Mouse (Mus musculus) heart, adult 8-10 months (tissue): ENCODE data around the gene Rraga. TPM values are rescaled to one million over a fixed set of nuclear protein-coding genes. Genes with fewer than 3 reads are reported as not detected.
"Not testable (repeated sequence)": the region's sequence is repeated elsewhere in the genome, so short reads cannot be mapped to it uniquely, and the experiment has no call there.

Experiments used
- DNase-seq: peaks from one replicate; pipeline ENCODE4 v3.0.0; 2022; ENCODE audit warnings: low spot score
- total RNA-seq, 4 experiments: library from RNA; stranded (reverse); gene quantifications; 2 replicates each; pipeline ENCODE4 v1.2.4; 2022

Rraga gene
- total RNA-seq, 4 experiments from 2014 or later = 54.5 to 58.4 (median 57.6) TPM

- no peak for DNase-seq
These were observed 12.8 kb downstream of the Rraga start for GRCm38 (mm10) chr4:86588236-86588635.

GRCm38 (mm10) chr4:86591304-86591703 lies 15.8 kb downstream of the Rraga start:
- DNase-seq = no peak

DNA sequence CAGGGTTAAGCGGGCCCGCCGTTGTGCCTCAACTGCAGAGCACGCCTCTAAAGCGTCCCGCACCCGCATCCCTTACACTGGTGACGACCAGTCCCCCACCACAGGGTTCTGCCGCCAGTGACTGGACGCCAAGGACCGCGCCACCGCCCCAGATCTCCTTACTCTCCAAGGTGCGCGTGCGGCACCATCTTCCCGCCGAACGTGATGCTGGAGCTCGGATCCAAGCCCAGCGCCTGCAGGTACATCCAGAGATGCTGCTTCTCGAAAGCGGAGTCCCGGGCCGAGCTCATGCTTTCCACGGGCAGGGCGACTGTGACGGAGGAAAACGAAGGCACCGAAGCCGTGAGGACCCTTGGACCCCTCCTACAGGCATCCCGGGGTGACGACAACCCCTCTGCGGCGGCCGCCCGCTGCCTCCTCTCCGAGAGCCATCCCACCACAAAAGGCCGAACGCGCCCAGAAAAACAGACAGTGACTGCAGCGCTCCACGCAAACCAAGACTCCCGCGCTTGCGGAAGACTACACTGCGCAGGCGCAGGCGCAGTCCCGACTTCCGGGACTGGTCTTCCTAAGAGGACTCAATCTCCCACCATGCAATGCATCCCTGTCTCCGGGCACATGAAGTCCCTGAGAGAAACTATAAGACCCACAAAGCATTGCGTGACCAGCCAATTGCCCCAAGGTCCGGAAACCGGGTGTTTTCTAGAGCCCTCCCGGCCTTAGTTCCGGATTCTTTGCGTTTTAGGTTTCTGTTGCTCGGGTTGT lies 36.2 kb downstream of the Rraga start, which contains the start of gene Haus6:
Haus6 (minus strand) TSS at position 532 of the 765 bp plus-strand sequence.
- peak; percentile 95 for DNase-seq

DNA sequence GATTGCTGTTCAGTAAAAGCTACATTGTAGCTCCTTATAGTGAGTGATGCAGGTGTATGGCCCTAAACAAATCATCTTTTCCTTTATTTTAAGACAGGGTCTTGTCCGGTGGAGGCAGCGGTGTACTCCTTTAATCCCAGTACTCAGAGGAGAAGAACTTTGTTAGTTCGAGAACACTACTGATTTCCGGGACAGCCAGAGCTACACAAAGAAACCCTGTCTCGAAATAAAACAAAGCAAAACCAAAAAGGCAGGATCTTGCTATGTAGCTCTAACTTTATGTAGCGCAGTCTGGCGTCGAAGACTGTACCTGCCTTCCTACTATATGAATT lies 36.8 kb downstream of the Rraga start:
- DNase-seq = no peak

DNA sequence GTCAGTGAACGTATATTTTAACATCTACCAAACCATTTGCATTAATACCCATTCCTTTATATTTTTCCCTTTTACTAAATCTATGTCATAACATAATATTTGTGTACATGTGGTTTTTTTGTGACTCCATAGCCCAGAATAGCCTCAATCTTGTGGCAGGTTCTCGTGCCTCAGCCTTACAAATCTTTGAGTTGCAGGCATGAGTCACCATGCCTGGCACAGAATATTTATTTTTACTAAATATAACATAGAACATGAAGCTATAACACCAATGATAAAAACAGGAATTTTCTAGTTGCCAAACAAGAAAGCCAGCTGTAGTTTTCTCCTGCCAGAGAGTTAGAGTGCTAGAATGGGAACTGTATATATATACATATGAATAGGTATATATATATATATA lies 45.0 kb downstream of the Rraga start:
- no peak for DNase-seq

GRCm38 (mm10) chr4:86622116-86622515 lies 46.6 kb downstream of the Rraga start:
- no peak for DNase-seq

DNA sequence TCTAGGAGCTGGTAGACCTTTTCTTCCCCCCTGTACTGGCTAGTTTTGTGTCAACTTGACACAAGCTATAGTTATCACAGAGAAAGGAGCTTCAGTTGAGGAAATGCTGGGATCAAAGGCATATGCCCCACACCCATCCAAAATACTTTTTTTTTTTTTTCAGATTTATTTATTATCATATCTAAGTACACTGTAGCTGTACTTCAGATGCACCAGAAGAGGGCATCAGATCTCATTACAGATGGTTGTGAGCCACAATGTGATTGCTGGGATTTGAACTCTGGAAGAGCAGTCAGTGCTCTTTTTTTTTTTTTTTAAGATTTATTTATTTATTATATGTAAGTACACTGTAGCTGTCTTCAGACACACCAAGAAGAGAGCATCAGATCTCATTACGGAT lies 47.1 kb downstream of the Rraga start:
- not testable (repeated sequence) for DNase-seq

DNA sequence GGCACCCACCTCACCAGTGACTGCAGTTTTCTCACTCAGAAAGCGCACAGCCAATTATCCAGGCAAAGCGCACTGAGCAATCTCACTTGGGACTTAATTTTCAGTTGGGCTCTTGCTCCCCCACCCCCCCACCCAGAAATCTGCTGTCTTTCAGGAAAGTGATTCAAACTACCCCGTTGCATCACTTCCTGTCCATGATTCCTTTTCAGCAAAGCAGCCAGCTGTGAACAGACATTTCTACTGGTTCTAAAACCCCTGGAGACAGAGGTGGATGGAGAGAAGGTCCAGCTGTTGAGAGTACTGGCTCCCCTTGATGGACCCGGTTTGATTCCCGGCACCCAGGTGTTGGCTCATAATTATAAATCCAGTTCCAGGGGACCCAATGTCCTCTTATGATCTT lies 50.0 kb downstream of the Rraga start:
- no peak for DNase-seq

- DNase-seq = not testable (repeated sequence)
These were observed 51.0 kb downstream of the Rraga start for GRCm38 (mm10) chr4:86626496-86626895.

Other genes with a start within 250 kb of the Rraga start
- not detected for gene Saxo1, start 17.3 kb upstream of the Rraga start, total RNA-seq
- gene Haus6, start 36.4 kb downstream of the Rraga start, total RNA-seq = 1 to 10 TPM; 4.4 to 6.7 (median 4.6) TPM
- gene Plin2, start 94.4 kb downstream of the Rraga start, total RNA-seq = 100 to 1,000 TPM; 111 to 155 (median 132) TPM
- gene Dennd4c, start 172.9 kb downstream of the Rraga start, total RNA-seq = 10 to 100 TPM; 31.8 to 40.0 (median 36.5) TPM